Comparison of ENCODE assay signal across 16 mouse cellular contexts in genomic region chr3:21045981-21046380, GRCm38 (mm10).
DNase-seq lines count a peak whose midpoint lies in the region.
"Had no signal": no experiment of that assay in that cellular context is flagged by ENCODE, and none has a peak within 500 bp of the region (broad histone marks: within the 10 kb centered on the region; RNA-seq: fewer than 3 reads in every experiment).

No protein-coding gene starts in this region.

- DNase-seq in left cerebral cortex, adult 11 months (ENCODE audit: low spot score), result peak; percentile 26
- DNase-seq in left cerebral cortex, postnatal 4 days, result no peak
- DNase-seq in adipocyte (ENCODE audit: low spot score), result peak; percentile 0
- DNase-seq in brain, adult 2 months (ENCODE audit: low read depth, low spot score), result peak; percentile 72
- no peak for DNase-seq in gastrocnemius, postnatal 36 days
- no peak for DNase-seq in cerebellum, adult 11 months
- DNase-seq: adrenal gland, postnatal 10 days; adrenal gland, postnatal 36 days; cerebellum, adult 11-12 months; cerebellum, adult 9-10 months; cerebellum, postnatal 14 days; gastrocnemius, adult 2 months; gastrocnemius, postnatal 14 days; heart, adult 18-20 months; heart, postnatal 10 days; heart, postnatal 36 days had no signal

- intact Hi-C loops in left cerebral cortex, postnatal 4 days (cut with DNase I), result no loop called here
- intact Hi-C loops in gastrocnemius, postnatal 36 days (cut with DNase I), result no loop called here

Comparison
In these comparisons a context has a peak if more than half of its experiments do, and no peak if none do; other contexts are left out.
1. DNase-seq: peak in left cerebral cortex, adult 11 months (single experiment), adipocyte (single experiment) and brain, adult 2 months (single experiment); none in left cerebral cortex, postnatal 4 days (single experiment), gastrocnemius, postnatal 36 days (0 of 2) and cerebellum, adult 11 months (single experiment).